Mouse (Mus musculus) small intestine, adult 2 months (tissue): ENCODE measurements around the gene Fhod1.

ENCODE experiments used
- CTCF ChIP-seq: fragments of 200-500 bp; IDR thresholded peaks from 2 replicates; pipeline ENCODE4 v1.5.1; 2012; ENCODE audit warnings: low read depth, mild to moderate bottlenecking, control low read depth, inconsistent platforms, low read length, moderate library complexity, mixed read lengths; ENCODE audit not compliant: insufficient replicate concordance, insufficient read length; ENCODE audit errors: extremely low read depth
- POLR2A ChIP-seq: fragments of 200-500 bp; IDR thresholded peaks from 2 replicates; pipeline ENCODE4 v1.6.1; 2012; ENCODE audit warnings: low read depth, mild to moderate bottlenecking, control low read depth, inconsistent platforms, low read length, moderate library complexity

GRCm38 (mm10) chr8:105331931-105332330 lies 15.8 kb downstream of the Fhod1 start:
- TF ChIP-seq POLR2A = no peak
- no peak for TF ChIP-seq CTCF
